Mouse (Mus musculus): ENCODE data around the gene Cacng2.

The Cacng2 gene

DNA sequence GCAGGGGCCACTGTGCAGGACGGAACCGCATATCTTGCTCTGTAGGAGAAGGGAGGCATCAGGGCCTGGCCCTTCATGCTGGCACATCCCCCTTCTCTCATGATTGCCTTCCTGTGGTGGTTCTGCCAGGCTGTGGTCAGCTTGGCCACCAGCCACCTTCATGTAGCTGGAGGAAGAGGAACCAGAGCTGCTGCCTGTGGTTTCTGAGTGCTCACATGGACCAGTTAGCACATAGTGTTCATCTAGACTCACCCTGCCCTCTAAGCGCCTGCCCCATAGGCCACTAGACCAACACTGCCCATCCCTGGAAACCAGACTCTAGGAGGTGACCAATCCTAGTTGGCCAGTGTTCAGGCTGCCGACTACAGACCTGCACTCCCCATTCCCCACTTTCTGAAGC, 174.1 kb downstream of the Cacng2 start:
- DNase-seq (ENCODE audit: low read depth), result peak; percentile 98
